Mouse (Mus musculus) gonadal fat pad, adult 2 months (tissue): Measurements from ENCODE around the gene Lhx5. TPM values are rescaled to one million over a fixed set of nuclear protein-coding genes. Genes with fewer than 3 reads are reported as not detected.

Source experiments
- DNase-seq: peaks from one replicate; pipeline ENCODE4 v3.0.0-alpha.2; 2012; ENCODE audit warnings: low read depth
- polyA plus RNA-seq: library from polyadenylated mRNA; depleted of rRNA; stranded (reverse); fragments of >200 nt; gene quantifications from 2 replicates; pipeline ENCODE4 v1.2.3, GENCODE M21; 2012; rRNA removed

The Lhx5 gene
- polyA plus RNA-seq, 1 experiment: not detected

DNA sequence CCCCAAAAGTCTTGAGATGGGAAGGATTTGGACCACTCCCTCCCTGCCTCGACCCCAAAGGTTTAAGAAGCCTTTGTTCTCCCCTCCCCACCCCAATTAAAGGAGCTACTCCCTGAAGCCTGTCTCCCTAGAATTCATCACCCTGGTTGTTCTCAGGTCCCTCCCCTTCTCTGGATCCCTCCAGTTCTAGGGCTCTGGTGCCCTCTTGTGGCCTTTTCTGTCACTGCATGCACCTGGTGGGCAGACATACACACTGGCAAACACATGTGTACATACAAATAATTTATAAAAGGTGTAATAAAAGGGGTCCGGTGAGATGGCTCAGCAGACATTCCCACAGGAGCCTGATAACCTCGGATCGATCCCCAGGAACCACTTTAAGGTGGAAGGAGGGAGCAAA is 32.8 kb downstream of the Lhx5 start:
- no peak for DNase-seq

DNA sequence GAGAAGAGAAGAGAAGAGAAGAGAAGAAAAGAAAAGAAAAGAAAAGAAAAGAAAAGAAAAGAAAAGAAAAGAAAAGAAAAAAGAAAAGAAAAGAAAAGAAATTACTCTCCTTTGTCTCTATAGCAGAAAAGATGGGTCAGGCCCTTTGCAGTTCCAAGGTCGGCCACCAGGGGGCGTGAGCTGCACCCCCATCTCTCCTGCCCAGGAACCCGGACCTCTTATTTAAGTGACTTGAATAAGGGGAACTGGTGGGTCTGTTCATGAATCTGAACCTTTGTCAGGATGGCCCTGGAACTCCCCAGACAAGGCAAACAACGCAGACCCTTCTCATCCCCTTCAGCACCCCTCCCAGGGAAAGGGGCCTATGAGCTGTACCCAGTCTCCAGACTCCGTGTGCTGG is 33.6 kb downstream of the Lhx5 start:
- DNase-seq: no peak

DNA sequence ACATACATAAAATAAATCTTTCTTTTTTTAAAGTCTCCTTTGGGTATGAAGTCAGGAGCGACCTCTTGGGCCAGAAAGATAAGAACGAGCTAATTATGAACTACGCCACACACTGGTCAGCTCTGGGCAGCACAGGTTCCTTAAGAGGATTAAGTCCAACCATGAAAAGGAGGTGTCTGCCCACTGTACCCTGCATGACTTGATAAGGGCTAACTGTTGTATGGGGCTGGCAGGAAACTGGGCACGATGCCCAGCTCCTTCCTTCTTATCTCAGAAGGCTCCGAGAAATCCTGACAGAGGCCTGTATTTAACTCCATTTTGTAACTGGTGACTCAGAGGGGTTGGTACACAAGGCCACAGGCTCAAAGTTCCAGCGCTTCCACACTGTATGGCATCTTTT is 34.4 kb downstream of the Lhx5 start:
- no peak for DNase-seq

DNA sequence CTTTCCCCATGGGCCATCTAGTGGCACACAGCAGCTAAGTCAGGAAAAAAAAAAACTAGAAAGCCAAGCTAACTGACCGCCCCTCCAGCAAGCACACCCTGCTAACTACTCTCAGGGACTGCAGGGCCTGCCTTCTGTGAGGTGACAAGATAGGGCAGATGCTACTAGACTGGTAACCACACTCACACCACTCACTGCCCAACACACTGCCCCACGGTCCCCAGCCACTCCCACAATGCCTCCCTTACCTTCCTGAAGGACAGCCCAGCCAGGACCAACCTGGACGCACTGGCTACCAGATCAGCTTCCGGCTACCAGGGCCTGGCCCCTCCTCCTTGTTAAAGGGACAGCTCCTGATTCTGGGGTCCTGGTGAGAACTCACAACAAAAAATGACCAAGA is 35.5 kb downstream of the Lhx5 start:
- no peak for DNase-seq

DNA sequence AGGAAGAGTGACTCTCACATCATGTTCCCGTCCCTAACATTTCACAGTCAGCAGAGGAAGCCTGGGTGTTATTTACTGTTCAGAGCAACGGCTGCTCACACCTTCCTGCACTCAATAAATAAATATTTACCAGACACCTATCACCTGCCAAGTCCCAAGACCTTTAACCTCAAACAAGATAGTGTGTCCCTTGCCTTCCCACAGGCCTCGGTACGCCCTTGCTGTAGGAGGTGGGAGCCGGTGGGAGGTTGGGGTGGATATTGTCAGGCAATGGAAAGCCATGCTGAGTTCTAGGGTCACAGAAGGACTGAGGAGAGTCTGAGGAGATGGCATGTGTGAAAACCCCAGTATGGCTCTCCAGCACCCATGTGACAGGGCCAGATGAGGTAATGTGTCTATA is 36.8 kb downstream of the Lhx5 start:
- no peak for DNase-seq

DNA sequence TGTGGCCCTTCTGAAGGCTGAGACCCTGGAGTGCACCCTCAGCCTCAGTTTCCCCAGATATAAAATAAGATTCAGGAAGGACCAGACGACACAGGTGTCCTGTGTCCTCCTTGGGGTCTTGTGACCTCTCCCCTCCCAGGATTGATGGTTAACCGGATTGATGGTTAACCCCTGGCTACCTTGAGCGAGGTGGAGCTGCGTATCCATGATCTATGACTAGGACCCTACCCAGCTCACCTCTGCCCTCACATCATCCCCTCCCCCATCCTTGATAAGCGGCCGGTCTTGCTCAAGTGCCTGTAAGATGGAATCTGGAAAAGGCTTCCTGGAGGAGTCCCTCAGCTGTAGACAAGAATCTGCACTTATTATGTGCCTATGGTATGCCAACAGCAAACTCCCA is 37.3 kb downstream of the Lhx5 start:
- no peak for DNase-seq

DNA sequence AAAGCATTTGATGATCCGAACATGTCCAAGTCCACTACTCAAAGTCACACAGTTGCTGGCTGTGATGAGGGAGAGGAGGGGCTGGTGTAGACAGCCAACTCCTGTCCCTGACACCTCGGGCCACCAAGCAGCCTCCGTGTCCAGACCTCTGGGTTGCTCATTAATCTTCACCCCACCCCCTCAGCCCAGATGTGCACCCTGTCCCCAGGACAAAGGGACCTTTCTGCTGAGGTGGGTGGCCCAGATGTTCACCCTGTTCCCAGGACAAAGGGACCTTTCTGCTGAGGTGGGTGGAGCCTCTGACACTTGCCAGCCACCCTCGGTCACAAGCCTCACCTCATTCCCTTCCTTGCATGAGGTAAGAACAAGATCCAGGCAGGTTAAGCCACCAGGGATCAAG is 40.0 kb downstream of the Lhx5 start:
- DNase-seq: no peak

DNA sequence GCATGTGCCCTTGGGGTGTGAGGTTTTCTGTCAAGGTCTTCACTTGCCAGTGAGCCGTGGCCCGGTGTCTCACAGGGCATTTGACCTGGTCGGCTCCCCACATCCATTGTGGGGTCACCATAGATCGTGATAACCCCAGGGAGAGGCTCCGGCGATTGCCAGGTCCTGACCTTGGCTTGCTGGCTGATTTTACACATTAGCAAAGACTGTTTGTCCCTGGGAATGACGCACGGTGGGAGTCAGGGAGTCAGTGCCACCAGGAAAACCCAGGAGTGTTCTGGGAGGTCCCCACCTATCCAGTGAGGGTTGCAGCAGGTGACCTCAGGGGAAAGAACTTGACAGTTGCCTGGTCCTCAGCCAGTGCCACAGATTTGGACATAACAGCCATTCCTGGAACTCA is 41.3 kb downstream of the Lhx5 start, which contains the start of gene Sdsl:
Gene Sdsl, minus strand, starts transcription at position 41 of the 400 bp plus-strand sequence.
- DNase-seq: no peak

DNA sequence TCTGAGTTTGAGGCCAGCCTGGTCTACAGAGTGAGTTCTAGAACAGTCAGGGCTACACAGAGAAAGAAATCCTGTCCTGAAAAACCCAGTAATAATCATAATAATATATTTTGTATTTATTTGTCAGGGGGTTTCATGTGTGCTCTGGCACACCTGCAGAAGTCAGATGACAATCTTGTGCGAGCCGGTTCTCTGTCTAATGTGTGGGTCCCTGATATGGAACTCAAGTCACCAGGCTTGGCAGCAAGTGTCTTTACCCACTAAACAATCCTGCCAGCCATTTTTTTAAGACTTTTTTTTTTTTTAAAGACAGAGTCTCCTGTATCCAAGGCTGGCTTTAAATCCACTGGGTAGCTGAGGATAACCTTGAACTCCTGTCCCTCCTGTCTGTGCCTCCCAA is 41.9 kb downstream of the Lhx5 start:
- no peak for DNase-seq

DNA sequence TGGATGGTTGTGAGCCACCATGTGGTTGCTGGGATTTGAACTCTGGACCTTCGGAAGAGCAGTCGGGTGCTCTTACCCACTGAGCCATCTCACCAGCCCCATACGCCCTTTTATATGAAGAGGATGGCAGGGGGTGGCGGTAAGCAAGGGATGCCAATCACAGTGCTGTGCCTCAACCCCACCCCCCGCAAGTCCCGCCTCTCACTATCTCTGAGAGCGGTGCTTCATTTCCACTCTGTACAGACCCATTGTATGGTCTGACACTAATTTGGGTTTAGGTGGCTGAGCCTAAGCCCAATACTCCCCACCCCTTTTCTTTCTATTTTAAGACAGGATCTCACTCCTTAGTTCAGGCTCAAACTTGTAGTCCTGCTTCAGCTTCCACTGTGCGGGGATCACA is 44.4 kb downstream of the Lhx5 start:
- DNase-seq: no peak

DNA sequence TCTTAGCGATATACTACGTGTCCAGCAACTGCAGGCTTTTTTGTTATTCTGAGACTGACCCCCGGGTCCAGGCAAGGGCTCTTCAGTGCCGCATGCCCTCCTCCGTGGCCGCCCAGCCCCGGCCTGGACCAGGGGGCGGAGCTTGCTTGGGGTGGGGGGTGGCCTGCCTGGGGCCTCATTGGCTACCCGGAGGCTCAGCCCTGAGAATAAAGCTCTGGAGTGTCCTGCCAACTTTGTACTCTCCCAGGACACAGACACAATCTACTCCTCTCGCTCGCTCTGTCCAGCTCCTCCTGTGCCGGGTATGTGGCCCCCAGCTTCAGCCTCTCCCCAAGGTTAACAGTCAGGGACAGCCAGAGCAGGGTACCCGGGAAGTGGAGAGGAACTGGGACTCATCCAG is 44.8 kb downstream of the Lhx5 start, which contains the start of gene Sds:
Gene Sds, plus strand, starts transcription at position 231 of the 400 bp plus-strand sequence.
- DNase-seq: no peak

DNA sequence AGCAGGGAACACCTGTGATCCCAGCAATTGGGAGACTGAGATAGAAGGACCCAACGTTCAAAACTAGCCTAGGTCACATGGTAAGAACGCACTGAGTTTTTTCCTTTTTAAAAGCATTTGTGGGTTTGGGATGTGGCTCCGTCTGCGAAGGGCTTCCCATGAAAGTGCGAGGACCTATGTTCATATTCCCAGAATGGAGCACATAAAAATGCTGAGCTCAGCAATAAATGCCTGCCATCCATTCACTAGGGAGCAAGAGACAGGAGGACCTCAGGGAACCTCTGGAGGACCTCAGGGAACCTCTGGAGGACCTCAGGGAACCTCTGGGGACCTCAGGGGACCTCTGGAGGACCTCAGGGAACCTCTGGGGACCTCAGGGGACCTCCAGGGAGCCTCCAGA is 46.5 kb downstream of the Lhx5 start:
- DNase-seq: no peak

DNA sequence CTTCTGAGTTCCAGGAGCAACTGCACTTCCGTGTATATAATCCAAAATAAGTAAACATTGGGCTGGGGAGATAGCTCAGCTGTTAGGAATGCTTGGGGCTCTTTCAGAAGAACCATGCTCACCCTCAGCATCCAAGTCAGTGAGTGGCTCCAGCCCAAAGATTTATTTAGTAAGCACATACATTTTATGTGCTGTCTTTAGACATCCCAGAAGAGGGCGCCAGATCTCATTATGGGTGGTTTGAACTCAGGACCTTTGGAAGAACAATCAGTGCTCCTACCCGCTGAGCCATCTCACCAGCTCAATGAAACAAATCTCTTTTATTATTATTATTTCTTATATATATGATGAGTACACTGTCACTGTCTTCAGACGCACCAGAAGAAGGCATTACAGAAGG is 48.0 kb downstream of the Lhx5 start:
- DNase-seq: no peak

DNA sequence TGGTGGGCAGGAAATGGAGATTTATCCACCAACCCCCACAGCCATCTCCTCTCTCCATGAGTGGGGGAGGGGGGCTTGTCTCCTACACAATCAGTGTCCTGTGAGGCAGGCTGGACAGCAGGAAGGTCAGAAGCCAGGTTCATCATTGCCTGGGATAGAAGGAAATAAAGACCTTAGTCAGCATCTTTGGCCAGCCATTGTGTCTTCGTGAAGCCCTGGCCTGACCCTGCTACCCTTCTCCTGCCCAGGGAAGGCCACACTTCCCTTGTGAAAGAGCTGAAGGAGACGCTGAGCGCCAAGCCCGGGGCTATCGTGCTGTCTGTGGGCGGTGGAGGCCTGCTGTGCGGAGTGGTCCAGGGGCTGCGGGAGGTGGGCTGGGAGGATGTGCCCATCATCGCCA is 49.7 kb downstream of the Lhx5 start:
- no peak for DNase-seq

DNA sequence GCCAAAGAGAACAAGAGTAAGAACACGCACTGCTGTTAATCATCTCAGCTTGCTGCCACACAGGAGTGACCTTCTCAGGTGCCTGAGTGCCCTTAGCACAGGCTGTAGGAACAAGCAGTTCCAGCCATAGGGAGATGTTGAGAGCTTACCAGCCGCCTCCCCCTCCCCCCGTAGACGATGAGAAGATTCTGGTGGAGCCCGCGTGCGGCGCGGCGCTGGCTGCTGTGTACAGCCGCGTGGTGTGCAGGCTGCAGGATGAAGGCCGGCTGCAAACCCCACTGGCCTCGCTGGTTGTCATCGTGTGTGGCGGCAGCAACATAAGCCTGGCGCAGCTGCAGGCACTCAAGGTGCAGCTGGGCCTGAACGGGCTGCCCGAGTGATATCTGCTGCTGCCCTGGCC is 51.9 kb downstream of the Lhx5 start:
- no peak for DNase-seq

DNA sequence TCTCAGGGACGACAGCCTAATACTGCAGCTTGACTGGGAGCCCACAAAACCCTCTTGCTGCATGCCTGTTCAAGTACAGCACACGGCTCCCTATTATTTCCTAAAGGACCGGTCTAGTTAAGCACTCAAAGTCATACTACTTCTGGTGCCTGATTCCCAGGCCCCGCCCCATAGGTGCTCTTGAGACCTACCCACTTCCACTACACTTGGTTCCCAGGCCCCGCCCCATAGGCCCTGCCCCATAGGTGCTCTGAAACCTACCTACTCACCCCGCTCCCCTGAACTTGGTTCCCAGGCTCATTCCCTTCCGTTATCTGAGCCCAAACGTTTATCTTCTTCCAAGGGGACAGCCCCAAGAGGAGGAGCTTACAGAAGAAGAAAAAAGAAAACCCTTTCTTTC is 56.3 kb downstream of the Lhx5 start:
- DNase-seq: no peak

DNA sequence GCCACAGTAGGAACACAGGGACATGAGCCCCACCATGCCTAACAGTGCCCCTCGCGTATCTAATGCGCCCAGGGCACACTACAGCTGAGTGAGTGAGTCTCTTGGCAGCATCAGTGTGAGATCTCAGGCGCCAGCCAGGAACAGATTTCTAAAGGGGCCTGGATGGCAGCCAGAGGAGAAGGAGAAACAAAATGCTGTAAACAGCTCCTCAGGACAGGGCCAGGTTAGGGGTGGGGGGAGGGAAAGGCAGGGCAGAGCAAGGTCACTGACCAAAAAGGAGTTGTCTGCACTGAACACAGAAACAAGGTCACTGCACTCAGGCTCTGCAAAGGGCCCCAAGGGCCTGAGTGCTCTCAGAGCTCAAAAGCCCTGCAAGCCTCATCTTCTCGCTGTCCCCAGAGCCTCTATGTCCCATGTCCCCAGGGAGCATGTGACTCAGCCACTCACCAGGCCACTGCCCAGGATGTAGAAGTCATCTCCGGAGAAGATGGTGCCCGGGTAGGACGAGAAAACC is 59.2 kb downstream of the Lhx5 start:
- DNase-seq: no peak

Other genes with a start within 250 kb of the Lhx5 start
- 6.5 and 13.1 TPM in 2 replicates for gene Sdsl, start 41.1 kb downstream of the Lhx5 start, polyA plus RNA-seq
- 0.58 TPM in 1 of 2 replicates, not detected in the other for gene Sds, start 44.8 kb downstream of the Lhx5 start, polyA plus RNA-seq
- gene Plbd2, start 71.9 kb downstream of the Lhx5 start, polyA plus RNA-seq: 49.8 and 54.5 TPM in 2 replicates
- gene Slc8b1, start 79.5 kb downstream of the Lhx5 start, polyA plus RNA-seq: 24.0 and 30.7 TPM in 2 replicates
- gene Tpcn1, start 157.0 kb downstream of the Lhx5 start, polyA plus RNA-seq: 68.0 and 79.0 TPM in 2 replicates
- 2.3 and 3.1 TPM in 2 replicates for gene Iqcd, start 157.3 kb downstream of the Lhx5 start, polyA plus RNA-seq
- 15.6 and 17.8 TPM in 2 replicates for gene Rita1, start 180.9 kb downstream of the Lhx5 start, polyA plus RNA-seq
- gene Ddx54, start 181.0 kb downstream of the Lhx5 start, polyA plus RNA-seq: 34.2 and 37.0 TPM in 2 replicates
- gene Cfap73, start 202.5 kb downstream of the Lhx5 start, polyA plus RNA-seq: 0.24 and 0.65 TPM in 2 replicates
- gene Rasal1, start 217.1 kb downstream of the Lhx5 start, polyA plus RNA-seq: 0.57 and 0.95 TPM in 2 replicates